Mouse (Mus musculus) left cerebral cortex, postnatal 10 days (tissue): ENCODE results near the gene Gm13287. TPM values are rescaled to one million over a fixed set of nuclear protein-coding genes. Genes with fewer than 3 reads are reported as not detected.
"Not testable (repeated sequence)": the region's sequence is repeated elsewhere in the genome, so short reads cannot be mapped to it uniquely, and the experiment has no call there.

ENCODE experiments used
- DNase-seq, 2 experiments: peaks; one replicate each; pipeline ENCODE4 v3.0.0; 2021 to 2022; ENCODE audit warnings: low spot score in 2 of 2, mixed read lengths in 1 of 2; ENCODE audit errors: extremely low spot score in 1 of 2
- intact Hi-C: fragments of 180-260 bp; cut with DNase I; formaldehyde crosslinking; loops from one replicate; pipeline ENCODE4 v1.15.1; 2025
- total RNA-seq, 2 experiments: library from RNA; stranded (reverse); gene quantifications; 2 replicates each; pipeline ENCODE4 v1.2.3; 2021

Gm13287 gene
- total RNA-seq, 2 experiments from 2014 or later = not detected

GRCm38 (mm10) chr4:88791250-88791649, 11.8 kb upstream of the Gm13287 start, which contains the start of gene Gm13278:
TSS of gene Gm13278 (plus strand) at chr4:88791550.
- intact Hi-C loops, DNase-seq: not testable (repeated sequence)

GRCm38 (mm10) chr4:88793936-88794675, 8.9 kb upstream of the Gm13287 start, which contains the start of gene Gm13275:
TSS of gene Gm13275 (plus strand) at chr4:88794487.
- DNase-seq = peak; percentile 38 to 44
- intact Hi-C loops = not testable (repeated sequence)

GRCm38 (mm10) chr4:88797097-88797496, 6.0 kb upstream of the Gm13287 start, which contains the start of gene Gm13279:
TSS of gene Gm13279 (plus strand) at chr4:88797397.
- intact Hi-C loops, DNase-seq: not testable (repeated sequence)

GRCm38 (mm10) chr4:88799365-88799764, 3.7 kb upstream of the Gm13287 start, which contains the start of gene Gm13285:
TSS of gene Gm13285 (plus strand) at chr4:88799665.
- DNase-seq, intact Hi-C loops: not testable (repeated sequence)

GRCm38 (mm10) chr4:88805231-88805630, 2.2 kb downstream of the Gm13287 start, which contains the start of gene Gm13288:
TSS of gene Gm13288 (plus strand) at chr4:88805531.
- DNase-seq, intact Hi-C loops: not testable (repeated sequence)

- DNase-seq = peak in 1 of 2 experiments; percentile 30
- intact Hi-C loops = not testable (repeated sequence)
Measured at GRCm38 (mm10) chr4:88805761-88806160, 2.7 kb downstream of the Gm13287 start.

GRCm38 (mm10) chr4:88815928-88816327, 12.9 kb downstream of the Gm13287 start, which contains the start of gene Ifna7:
TSS of gene Ifna7 (plus strand) at chr4:88816228.
- intact Hi-C loops = no loop called here
- DNase-seq = no peak

GRCm38 (mm10) chr4:88819659-88820058, 16.6 kb downstream of the Gm13287 start, which contains the start of gene Ifna11:
TSS of gene Ifna11 (plus strand) at chr4:88819959.
- intact Hi-C loops = loop anchor here (10.0 kb wide), 1 partner anchor 135 kb away; the partner anchor contains the start of gene Ifna2
- no peak for DNase-seq

- peak in 1 of 2 experiments; percentile 17 for DNase-seq
Measured at GRCm38 (mm10) chr4:88822995-88823394, 19.9 kb downstream of the Gm13287 start.

GRCm38 (mm10) chr4:88827116-88827515, 24.1 kb downstream of the Gm13287 start, which contains the start of gene Ifna6:
TSS of gene Ifna6 (plus strand) at chr4:88827416.
- not testable (repeated sequence) for DNase-seq
- intact Hi-C loops = loop anchor here (10.0 kb wide), 1 partner anchor 142 kb away; the partner anchor contains the start of gene Ifna2

More at GRCm38 (mm10) chr4:88822995-88823394, 19.9 kb downstream of the Gm13287 start:
- intact Hi-C loops = loop anchor here (10.0 kb wide), 1 partner anchor 138 kb away; the partner anchor contains the start of gene Ifna2

- peak; percentile 11 to 26 for DNase-seq
- intact Hi-C loops = no loop called here
Measured at GRCm38 (mm10) chr4:88830523-88830922, 27.5 kb downstream of the Gm13287 start.

GRCm38 (mm10) chr4:88835225-88835624, 32.2 kb downstream of the Gm13287 start, which contains the start of gene Ifna5:
TSS of gene Ifna5 (plus strand) at chr4:88835525.
- DNase-seq, intact Hi-C loops: not testable (repeated sequence)

- DNase-seq = no peak
- intact Hi-C loops = no loop called here
Measured at GRCm38 (mm10) chr4:88838828-88839227, 35.8 kb downstream of the Gm13287 start.

- intact Hi-C loops = no loop called here
- no peak for DNase-seq
Measured at GRCm38 (mm10) chr4:88840058-88840457, 37.0 kb downstream of the Gm13287 start.

GRCm38 (mm10) chr4:88841438-88841911, 38.4 kb downstream of the Gm13287 start, which contains the start of gene Ifna4:
TSS of gene Ifna4 (plus strand) at chr4:88841861.
- no peak for DNase-seq
- intact Hi-C loops = no loop called here

- intact Hi-C loops = no loop called here
- no peak for DNase-seq
Measured at GRCm38 (mm10) chr4:88845334-88845733, 42.3 kb downstream of the Gm13287 start.

GRCm38 (mm10) chr4:88849698-88850097, 46.6 kb downstream of the Gm13287 start, which contains the start of gene Ifna1:
TSS of gene Ifna1 (plus strand) at chr4:88850087.
- DNase-seq = no peak
- intact Hi-C loops = no loop called here

- DNase-seq = no peak
- intact Hi-C loops = no loop called here
Measured at GRCm38 (mm10) chr4:88851026-88851763, 48.1 kb downstream of the Gm13287 start.
